Mouse (Mus musculus) thymus, adult 2 months (tissue): ENCODE measurements around the gene Ppp1r15b.

Source experiments
- CTCF ChIP-seq: fragments of 200-500 bp; IDR thresholded peaks from 2 replicates; pipeline ENCODE4 v1.5.1; 2012; ENCODE audit warnings: mild to moderate bottlenecking, control low read depth, low read length, moderate library complexity, borderline replicate concordance; ENCODE audit not compliant: control insufficient read depth, poor library complexity, insufficient read depth; ENCODE audit errors: extremely low read depth
- POLR2A ChIP-seq: fragments of 200-500 bp; IDR thresholded peaks from 2 replicates; pipeline ENCODE4 v1.6.1; 2012; ENCODE audit warnings: mild to moderate bottlenecking, low read length, control low read depth, moderate library complexity; ENCODE audit not compliant: control insufficient read depth, poor library complexity, insufficient read depth; ENCODE audit errors: extremely low read depth

DNA sequence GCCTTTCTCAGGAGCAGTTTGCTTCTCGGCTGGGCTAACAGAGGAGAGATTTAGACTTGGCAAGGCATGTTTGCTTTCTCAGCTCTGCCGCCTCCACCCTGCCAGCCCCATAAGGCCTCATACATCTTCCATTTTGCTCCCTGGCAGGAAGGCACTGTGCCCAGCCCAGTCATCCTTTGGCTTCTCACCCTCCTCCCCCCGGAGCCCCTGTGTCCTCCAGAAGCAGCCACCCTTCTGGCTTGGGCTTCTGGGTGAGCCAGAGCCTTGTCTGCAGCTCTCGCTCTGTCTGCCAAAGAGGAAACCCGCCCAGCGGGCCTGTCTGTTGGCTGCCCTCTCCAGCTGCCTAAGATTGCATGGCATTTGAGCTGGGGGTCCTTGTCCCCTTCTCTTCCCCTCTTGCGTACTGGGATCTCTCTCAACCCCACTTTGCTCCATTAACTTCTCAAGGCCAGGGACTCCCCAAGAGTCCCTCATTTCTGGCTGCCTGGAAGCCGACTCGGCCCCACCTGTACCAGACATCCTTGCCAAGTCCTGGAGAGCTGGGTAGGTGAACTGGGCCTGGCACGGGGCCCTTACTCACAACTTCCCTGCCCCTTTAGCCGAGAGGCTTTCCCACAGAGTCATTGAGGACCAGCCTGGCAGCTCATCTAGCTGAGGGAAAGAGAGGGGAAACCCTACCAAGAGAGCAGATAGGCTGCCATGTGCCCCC lies 47.9 kb downstream of the Ppp1r15b start:
- no peak for TF ChIP-seq CTCF
- TF ChIP-seq POLR2A, result no peak
